Mouse (Mus musculus): ENCODE results near the gene Cdc20.

DNA sequence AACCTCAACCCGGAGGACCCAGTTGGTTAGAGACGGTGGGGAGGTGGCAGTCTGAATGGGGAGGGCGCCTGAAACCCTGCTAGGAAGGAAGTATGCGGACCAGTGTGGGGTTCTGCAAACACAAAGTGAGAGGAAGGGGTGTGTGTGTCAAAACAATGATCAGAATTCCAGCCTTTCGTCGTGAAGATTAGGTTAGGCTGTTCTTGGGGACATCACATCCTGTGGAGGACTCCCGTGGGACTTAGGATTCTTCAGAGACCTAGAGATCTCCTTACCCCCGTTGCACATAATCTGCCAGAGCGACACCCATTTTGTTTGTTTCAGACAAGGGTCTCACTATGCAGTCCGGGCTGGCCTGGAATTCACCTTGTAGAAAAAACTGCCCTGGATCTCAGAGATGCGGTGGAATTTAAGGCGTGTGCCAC is 689 bp upstream of the Cdc20 start:
- no peak for TF ChIP-seq CTCF (IDR thresholded peaks at IDR 0.05; ENCODE audit: low read depth)
- no peak; the same call in 1 of the 2 replicates for TF ChIP-seq EP300 (IDR thresholded peaks at IDR 0.05; ENCODE audit: low read depth)
